Mouse (Mus musculus) frontal cortex, adult 2 months (tissue): ENCODE measurements around the gene Cnih4. TPM values are rescaled to one million over a fixed set of nuclear protein-coding genes. Genes with fewer than 3 reads are reported as not detected.
A peak's percentile ranks its signal among the peaks of the same experiment; 100 is the strongest.

Experiments used
- DNase-seq, 2 experiments: peaks; one replicate each; pipeline ENCODE4 v3.0.0; 2022; ENCODE audit warnings: low spot score in 1 of 2; ENCODE audit errors: extremely low spot score in 1 of 2
- polyA plus RNA-seq: library from polyadenylated mRNA; depleted of rRNA; stranded (reverse); fragments of >200 nt; gene quantifications from 2 replicates; pipeline ENCODE4 v1.2.3, GENCODE M21; 2012; rRNA removed

The Cnih4 gene
- 25.2 and 28.7 TPM in 2 replicates for polyA plus RNA-seq

GRCm38 (mm10) chr1:181143950-181144836 is at the start of gene Cnih4, which contains the start of gene Nvl:
Gene Cnih4, plus strand, starts transcription at chr1:181144693.
Gene Nvl, minus strand, starts transcription at chr1:181144204.
- DNase-seq: peak; percentile 90 to 97

- no peak for DNase-seq
These were observed 27.4 kb upstream of the Cnih4 start for GRCm38 (mm10) chr1:181117112-181117511.

GRCm38 (mm10) chr1:181124145-181124544 is 20.3 kb upstream of the Cnih4 start:
- DNase-seq: no peak

GRCm38 (mm10) chr1:181125916-181126315 is 18.6 kb upstream of the Cnih4 start:
- DNase-seq: no peak

GRCm38 (mm10) chr1:181126766-181127165 is 17.7 kb upstream of the Cnih4 start:
- no peak for DNase-seq

GRCm38 (mm10) chr1:181131915-181132314 is 12.6 kb upstream of the Cnih4 start:
- no peak for DNase-seq

- no peak for DNase-seq
These were observed 5.8 kb upstream of the Cnih4 start for GRCm38 (mm10) chr1:181138730-181139129.

- no peak for DNase-seq
These were observed 914 bp upstream of the Cnih4 start for GRCm38 (mm10) chr1:181143609-181143949.

- no peak for DNase-seq
These were observed 473 bp downstream of the Cnih4 start for GRCm38 (mm10) chr1:181144966-181145365.

- DNase-seq: no peak
These were observed 1.7 kb downstream of the Cnih4 start for GRCm38 (mm10) chr1:181146187-181146586.

- no peak for DNase-seq
These were observed 4.0 kb downstream of the Cnih4 start for GRCm38 (mm10) chr1:181148540-181148939.

GRCm38 (mm10) chr1:181149373-181150017 is 5.0 kb downstream of the Cnih4 start:
- no peak for DNase-seq

GRCm38 (mm10) chr1:181150431-181150826 is 5.9 kb downstream of the Cnih4 start:
- no peak for DNase-seq

GRCm38 (mm10) chr1:181150827-181151534 is 6.5 kb downstream of the Cnih4 start:
- peak; percentile 82 to 96 for DNase-seq

- no peak for DNase-seq
These were observed 7.0 kb downstream of the Cnih4 start for GRCm38 (mm10) chr1:181151541-181151940.

GRCm38 (mm10) chr1:181167816-181168215 is 23.3 kb downstream of the Cnih4 start:
- no peak for DNase-seq

GRCm38 (mm10) chr1:181168377-181168776 is 23.9 kb downstream of the Cnih4 start:
- DNase-seq: no peak

GRCm38 (mm10) chr1:181170210-181170609 is 25.7 kb downstream of the Cnih4 start:
- DNase-seq: no peak

GRCm38 (mm10) chr1:181188925-181189324 is 44.4 kb downstream of the Cnih4 start:
- no peak for DNase-seq

- DNase-seq: no peak
These were observed 55.0 kb downstream of the Cnih4 start for GRCm38 (mm10) chr1:181199446-181199845.

GRCm38 (mm10) chr1:181210147-181210546 is 65.7 kb downstream of the Cnih4 start:
- peak in 1 of 2 experiments; percentile 5 for DNase-seq
